Mouse (Mus musculus): ENCODE measurements around the gene Ddit4l.

The Ddit4l gene

GRCm38 (mm10) chr3:137621312-137621711, at the start of gene Ddit4l:
Ddit4l (plus strand) TSS chr3:137621612.
- in situ Hi-C loops (cut with MboI, MseI): loop anchor here in 1 of 2 experiments (10.0 kb wide), 1 partner anchor 423 kb away; no protein-coding TSS in a partner anchor

- in situ Hi-C loops (cut with MboI, MseI): no loop called here
Measured at GRCm38 (mm10) chr3:137576146-137576545, 45.3 kb upstream of the Ddit4l start.

GRCm38 (mm10) chr3:137586376-137586969, 34.9 kb upstream of the Ddit4l start:
- in situ Hi-C loops (cut with MboI, MseI): no loop called here

- in situ Hi-C loops (cut with MboI, MseI): no loop called here
Measured at GRCm38 (mm10) chr3:137589811-137590210, 31.6 kb upstream of the Ddit4l start.

GRCm38 (mm10) chr3:137594332-137594905, 27.0 kb upstream of the Ddit4l start:
- in situ Hi-C loops (cut with MboI, MseI): no loop called here

GRCm38 (mm10) chr3:137608918-137609435, 12.4 kb upstream of the Ddit4l start:
- in situ Hi-C loops (cut with MboI, MseI): loop anchor here in 1 of 2 experiments (5.0 kb wide), 1 partner anchor 567 kb away; no protein-coding TSS in a partner anchor

GRCm38 (mm10) chr3:137610457-137611109, 10.8 kb upstream of the Ddit4l start:
- in situ Hi-C loops (cut with MboI, MseI): no loop called here

GRCm38 (mm10) chr3:137611110-137611857, 10.1 kb upstream of the Ddit4l start:
- in situ Hi-C loops (cut with MboI, MseI): no loop called here

- in situ Hi-C loops (cut with MboI, MseI): no loop called here
Measured at GRCm38 (mm10) chr3:137611981-137612380, 9.4 kb upstream of the Ddit4l start.

GRCm38 (mm10) chr3:137620540-137620939, 872 bp upstream of the Ddit4l start:
- in situ Hi-C loops (cut with MboI, MseI): loop anchor here in 1 of 2 experiments (10.0 kb wide), 1 partner anchor 424 kb away; no protein-coding TSS in a partner anchor

- in situ Hi-C loops (cut with MboI, MseI): loop anchor here in 1 of 2 experiments (10.0 kb wide), 1 partner anchor 423 kb away; no protein-coding TSS in a partner anchor
Measured at GRCm38 (mm10) chr3:137622091-137622490, 679 bp downstream of the Ddit4l start.

- in situ Hi-C loops (cut with MboI, MseI): loop anchor here in 1 of 2 experiments (10.0 kb wide), 1 partner anchor 422 kb away; no protein-coding TSS in a partner anchor
Measured at GRCm38 (mm10) chr3:137622895-137623580, 1.6 kb downstream of the Ddit4l start.

GRCm38 (mm10) chr3:137623581-137624362, 2.4 kb downstream of the Ddit4l start:
- in situ Hi-C loops (cut with MboI, MseI): loop anchor here in 1 of 2 experiments (10.0 kb wide), 1 partner anchor 421 kb away; no protein-coding TSS in a partner anchor

- in situ Hi-C loops (cut with MboI, MseI): loop anchor here in 1 of 2 experiments (10.0 kb wide), 1 partner anchor 420 kb away; no protein-coding TSS in a partner anchor
Measured at GRCm38 (mm10) chr3:137625054-137625453, 3.6 kb downstream of the Ddit4l start.

- in situ Hi-C loops (cut with MboI, MseI): loop anchor here in 1 of 2 experiments (10.0 kb wide), 1 partner anchor 951 kb away; no protein-coding TSS in a partner anchor
Measured at GRCm38 (mm10) chr3:137633726-137634125, 12.3 kb downstream of the Ddit4l start.

GRCm38 (mm10) chr3:137636571-137636970, 15.2 kb downstream of the Ddit4l start:
- in situ Hi-C loops (cut with MboI, MseI): loop anchor here in 1 of 2 experiments (10.0 kb wide), 1 partner anchor 948 kb away; no protein-coding TSS in a partner anchor

- in situ Hi-C loops (cut with MboI, MseI): loop anchor here in 1 of 2 experiments (5.0 kb wide), 1 partner anchor 96 kb away; no protein-coding TSS in a partner anchor
Measured at GRCm38 (mm10) chr3:137641238-137641637, 19.8 kb downstream of the Ddit4l start.

GRCm38 (mm10) chr3:137642137-137642536, 20.7 kb downstream of the Ddit4l start:
- in situ Hi-C loops (cut with MboI, MseI): loop anchor here in 1 of 2 experiments (5.0 kb wide), 1 partner anchor 95 kb away; no protein-coding TSS in a partner anchor

GRCm38 (mm10) chr3:137642568-137642967, 21.2 kb downstream of the Ddit4l start:
- in situ Hi-C loops (cut with MboI, MseI): loop anchor here in 1 of 2 experiments (5.0 kb wide), 1 partner anchor 95 kb away; no protein-coding TSS in a partner anchor
